Mouse (Mus musculus) myocyte (in vitro differentiated cells): ENCODE data around the gene Jph2.

Experiments used
- CEBPB ChIP-seq: IDR thresholded peaks from 2 replicates; pipeline ENCODE4 v1.6.1; 2011; ENCODE audit warnings: mild to moderate bottlenecking, moderate library complexity; ENCODE audit not compliant: poor library complexity, insufficient read depth, severe bottlenecking
- E2F4 ChIP-seq: IDR thresholded peaks from one replicate; pipeline ENCODE4 v1.6.1; 2011; ENCODE audit warnings: mild to moderate bottlenecking, control low read depth, moderate library complexity; ENCODE audit not compliant: insufficient read depth
- MAX ChIP-seq: IDR thresholded peaks from one replicate; pipeline ENCODE4 v1.6.1; 2011; ENCODE audit warnings: low read depth, mild to moderate bottlenecking, control low read depth
- MYOD1 ChIP-seq, 3 experiments: IDR thresholded peaks; one replicate each; pipeline ENCODE4 v1.6.1; 2011; ENCODE audit warnings: control low read depth in 2 of 3, low read depth in 2 of 3, mild to moderate bottlenecking in 2 of 3, moderate library complexity in 1 of 3; ENCODE audit not compliant: insufficient read length in 2 of 3, control insufficient read depth in 1 of 3
- MYOG ChIP-seq, 3 experiments: IDR thresholded peaks; one replicate each; pipeline ENCODE4 v1.6.1; 2011; ENCODE audit warnings: control low read depth in 2 of 3, low read depth in 2 of 3, mild to moderate bottlenecking in 2 of 3; ENCODE audit not compliant: insufficient read length in 2 of 3, control insufficient read depth in 1 of 3, insufficient read depth in 1 of 3
- POLR2A ChIP-seq: IDR thresholded peaks from one replicate; pipeline ENCODE4 v1.6.1; 2011; ENCODE audit warnings: low read depth, mild to moderate bottlenecking, control low read depth, moderate library complexity; ENCODE audit not compliant: insufficient read length
- POLR2AphosphoS2 ChIP-seq: IDR thresholded peaks from one replicate; pipeline ENCODE4 v1.6.1; 2011; ENCODE audit warnings: low read depth, control low read depth; ENCODE audit not compliant: insufficient read length
- SRF ChIP-seq: IDR thresholded peaks from one replicate; pipeline ENCODE4 v1.6.1; 2011; ENCODE audit warnings: low read depth; ENCODE audit not compliant: control insufficient read depth, insufficient read length
- TCF12 ChIP-seq: IDR thresholded peaks from one replicate; pipeline ENCODE4 v1.6.1; 2011; ENCODE audit warnings: mild to moderate bottlenecking, control low read depth; ENCODE audit not compliant: poor library complexity, insufficient read depth, severe bottlenecking
- TCF3 ChIP-seq: IDR thresholded peaks from one replicate; pipeline ENCODE4 v1.6.1; 2011; ENCODE audit warnings: low read depth, control low read depth; ENCODE audit not compliant: insufficient read length
- USF1 ChIP-seq: IDR thresholded peaks from one replicate; pipeline ENCODE4 v1.6.1; 2011; ENCODE audit warnings: low read depth, mild to moderate bottlenecking, control low read depth, moderate library complexity

DNA sequence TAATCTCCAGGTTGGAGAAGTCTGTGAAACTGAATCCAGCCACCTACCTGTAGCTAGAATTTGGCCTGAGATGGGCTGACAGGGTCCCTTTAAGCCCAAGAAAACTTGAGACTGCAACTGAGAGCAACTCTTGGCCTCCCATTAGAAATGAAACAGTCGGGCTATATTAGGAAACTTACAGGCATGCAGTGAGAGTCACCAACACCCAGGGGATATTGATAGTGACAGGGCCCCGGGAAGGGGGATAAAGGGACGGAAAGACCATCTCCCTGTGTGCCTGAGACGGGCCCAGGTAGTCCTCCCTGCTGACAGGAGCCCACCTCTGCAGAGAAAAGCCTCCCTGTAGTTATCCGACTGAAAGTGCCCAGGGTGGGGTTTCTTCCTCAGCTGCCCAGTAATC lies 18.4 kb downstream of the Jph2 start:
- TF ChIP-seq USF1, result no peak
- no peak for TF ChIP-seq POLR2A
- TF ChIP-seq CEBPB, result no peak
- no peak for TF ChIP-seq POLR2AphosphoS2
- TF ChIP-seq MYOD1 (IDR thresholded peaks at IDR 0.05; ENCODE audit: control insufficient read depth in 1 of 3, insufficient read length in 2 of 3, low read depth in 2 of 3), result no peak
- TF ChIP-seq TCF12, result no peak
- TF ChIP-seq SRF, result no peak
- no peak for TF ChIP-seq MAX
- no peak for TF ChIP-seq E2F4
- no peak for TF ChIP-seq TCF3
- TF ChIP-seq MYOG (IDR thresholded peaks at IDR 0.05; ENCODE audit: control insufficient read depth in 1 of 3, insufficient read depth in 1 of 3, insufficient read length in 2 of 3, low read depth in 2 of 3), result no peak
